Mouse (Mus musculus) frontal cortex, adult (tissue): ENCODE data around the gene Jak2.

Experiments used
- ATAC-seq: cut with Nextera tagmentation; 2 replicates; pipeline ENCODE4 v1.9.2; 2017; ENCODE audit warnings: mild to moderate bottlenecking, moderate library complexity, mixed read lengths; ENCODE audit not compliant: low TSS enrichment

The Jak2 gene

GRCm38 (mm10) chr19:29361468-29362130 lies 110.0 kb downstream of the Jak2 start:
- ATAC-seq, result peak; percentile 99

- peak; percentile 24; the same call in 1 of the 2 replicates for ATAC-seq
Observed at GRCm38 (mm10) chr19:29362173-29362930, 110.7 kb downstream of the Jak2 start.
